In genomic region chr17:34206731-34207130, GRCm38 (mm10) we compare ENCODE assay signal across 18 mouse cellular contexts. TPM values are rescaled to one million over a fixed set of nuclear protein-coding genes. Genes with fewer than 3 reads are reported as not detected.
"Had no signal": no experiment of that assay in that cellular context is flagged by ENCODE, and none has a peak within 500 bp of the region (broad histone marks: within the 10 kb centered on the region; RNA-seq: fewer than 3 reads in every experiment).

No protein-coding gene starts in this region.

- H3K4me2 ChIP-seq: lung, embryonic 14.5 days; midbrain, embryonic 11.5 days; stomach, embryonic 15.5 days had no signal

- DNase-seq: kidney, adult 18-20 months; kidney, adult 9 months; kidney, postnatal 14 days; kidney, postnatal 4 days; layer of hippocampus, postnatal 36 days; liver, postnatal 0 days; lung, embryonic 14.5 days; midbrain, embryonic 14.5 days had no signal

- ATAC-seq: inflammation-experienced regulatory T-cells, adult 6 months; intestine, embryonic 16.5 days; liver, postnatal 0 days had no signal

- H3K9me3 ChIP-seq: stomach, embryonic 15.5 days had no signal

- H3K9ac ChIP-seq: liver, embryonic 14.5 days; liver, postnatal 0 days; lung, embryonic 14.5 days; stomach, embryonic 15.5 days had no signal

- H3K4me3 ChIP-seq: left cerebral cortex, adult 2 months; stomach, embryonic 15.5 days had no signal

- H3K27ac ChIP-seq: left cerebral cortex, adult 2 months; liver, embryonic 14.5 days; macrophage; stomach, embryonic 15.5 days had no signal

- H3K36me3 ChIP-seq: stomach, embryonic 15.5 days had no signal

RNA-seq across cellular contexts. Expression of gene H2-Ob, which starts 32.0 kb away (rescaled TPM):
- polyA plus RNA-seq: limb, embryonic 11.5 days; lung, embryonic 14.5 days; midbrain, embryonic 11.5 days; midbrain, embryonic 14.5 days; neural tube, embryonic 11.5 days; neural tube, embryonic 14.5 days had no signal
